Mouse (Mus musculus): ENCODE results near the gene Mrpl24.

GRCm38 (mm10) chr3:87901036-87901624 lies 18.2 kb upstream of the Mrpl24 start:
- TF ChIP-seq GATA1 (IDR thresholded peaks at IDR 0.05; ENCODE audit: low read length) (peak; percentile 90), TAL1 (IDR thresholded peaks at IDR 0.05; ENCODE audit: low read length) (peak; percentile 88)
